Comparison of ENCODE assay signal across 21 mouse cellular contexts in the genomic region with DNA sequence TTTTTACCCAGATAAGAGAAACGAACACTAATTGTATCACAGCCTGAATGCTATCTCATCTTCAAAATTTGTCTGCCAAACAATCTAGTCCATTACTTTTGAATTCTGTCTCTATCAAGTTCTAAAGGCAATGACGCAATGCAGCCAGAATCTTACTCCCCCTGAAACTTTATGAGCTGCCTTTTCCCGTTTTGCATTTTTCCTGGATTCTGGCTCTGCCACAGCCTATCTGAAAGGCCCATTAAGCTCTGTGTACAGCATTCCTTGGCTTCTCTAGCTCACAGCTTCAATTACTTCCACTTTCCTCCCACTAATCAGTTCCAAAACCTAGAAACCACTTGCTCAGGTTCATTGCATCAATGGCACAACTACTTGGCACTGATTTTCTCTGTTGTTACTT.
DNase-seq lines count a peak whose midpoint lies in the region; ATAC-seq and TF ChIP-seq lines count a peak whose summit lies in the region.
"Had no signal": no experiment of that assay in that cellular context is flagged by ENCODE, and none has a peak within 500 bp of the region (broad histone marks: within the 10 kb centered on the region; RNA-seq: fewer than 3 reads in every experiment).

No protein-coding gene starts in this region.

- H3K4me2 ChIP-seq in kidney, postnatal 0 days (ENCODE audit: low read length) = no peak overlapping the region
- no peak overlapping the region for H3K4me2 ChIP-seq in lung, embryonic 14.5 days
- H3K4me2 ChIP-seq: embryonic facial prominence, embryonic 13.5 days; forebrain, embryonic 13.5 days; forebrain, embryonic 15.5 days had no signal

- DNase-seq in kidney, postnatal 0 days (ENCODE audit: low spot score) = peak; percentile 26
- DNase-seq in kidney, adult 18-20 months = no peak
- DNase-seq in lung, embryonic 14.5 days = peak; percentile 5
- DNase-seq in lung, adult 18-20 months = no peak
- peak; percentile 5 for DNase-seq in forelimb bud, embryonic 11.5 days (ENCODE audit: low read depth, low spot score)
- no peak for DNase-seq in urinary bladder, postnatal 36 days (ENCODE audit: low spot score in 2 of 2)
- DNase-seq: adrenal gland, adult 8-10 months; adrenal gland, postnatal 14 days; adrenal gland, postnatal 36 days; cerebellum, adult 11-12 months; cerebellum, adult 2 months; cerebellum, adult 9-10 months; cerebellum, postnatal 10 days; cerebellum, postnatal 25 days; forebrain, postnatal 0 days had no signal

- H3K27me3 ChIP-seq in kidney, postnatal 0 days (ENCODE audit: insufficient read depth, low read length) = no peaks in the 10 kb centered on the region
- H3K27me3 ChIP-seq in lung, embryonic 14.5 days (ENCODE audit: insufficient read depth, low read length) = no peaks in the 10 kb centered on the region
- H3K27me3 ChIP-seq: embryonic facial prominence, embryonic 13.5 days; forebrain, embryonic 13.5 days; forebrain, embryonic 15.5 days; Patski had no signal

- 41% methylated on average over 3 of the region's 3 CpGs for WGBS in kidney, postnatal 0 days
- 51% methylated on average over 3 of the region's 3 CpGs for WGBS in lung, embryonic 14.5 days

- no peak for TF ChIP-seq CTCF in kidney, postnatal 0 days (IDR thresholded peaks at IDR 0.05; ENCODE audit: low read depth)
- no peak for TF ChIP-seq CTCF in lung, embryonic 14.5 days (IDR thresholded peaks at IDR 0.05; ENCODE audit: low read depth)

- no peak overlapping the region for H3K4me3 ChIP-seq in kidney, postnatal 0 days (replicated peaks; ENCODE audit: low read depth, low read length)
- H3K4me3 ChIP-seq in lung, embryonic 14.5 days (ENCODE audit: low read depth, low read length) = no peak overlapping the region
- H3K4me3 ChIP-seq: embryonic facial prominence, embryonic 13.5 days; forebrain, embryonic 13.5 days; forebrain, embryonic 15.5 days had no signal

- no peak overlapping the region for H3K27ac ChIP-seq in kidney, postnatal 0 days
- H3K27ac ChIP-seq in lung, embryonic 14.5 days (ENCODE audit: low read depth) = no peak overlapping the region
- H3K27ac ChIP-seq: embryonic facial prominence, embryonic 13.5 days; forebrain, embryonic 13.5 days; forebrain, embryonic 15.5 days had no signal

- no peaks in the 10 kb centered on the region for H3K4me1 ChIP-seq in kidney, postnatal 0 days (replicated peaks; ENCODE audit: insufficient read depth, low read length)
- no peaks in the 10 kb centered on the region for H3K4me1 ChIP-seq in lung, embryonic 14.5 days (ENCODE audit: insufficient read depth)
- H3K4me1 ChIP-seq: embryonic facial prominence, embryonic 13.5 days; forebrain, embryonic 13.5 days; forebrain, embryonic 15.5 days had no signal

- H3K36me3 ChIP-seq in kidney, postnatal 0 days (ENCODE audit: insufficient read depth, low read length) = no peaks in the 10 kb centered on the region
- H3K36me3 ChIP-seq in lung, embryonic 14.5 days (ENCODE audit: insufficient read depth) = no peaks in the 10 kb centered on the region
- H3K36me3 ChIP-seq: embryonic facial prominence, embryonic 13.5 days; forebrain, embryonic 15.5 days had no signal

- H3K9me3 ChIP-seq in kidney, postnatal 0 days (replicated peaks; ENCODE audit: low read length) = no peaks in the 10 kb centered on the region
- no peaks in the 10 kb centered on the region for H3K9me3 ChIP-seq in lung, embryonic 14.5 days (ENCODE audit: low read depth, low read length)
- H3K9me3 ChIP-seq: embryonic facial prominence, embryonic 13.5 days; forebrain, embryonic 13.5 days; forebrain, embryonic 15.5 days had no signal

- no peak overlapping the region for H3K9ac ChIP-seq in kidney, postnatal 0 days (ENCODE audit: low read depth, low read length)
- no peak overlapping the region for H3K9ac ChIP-seq in lung, embryonic 14.5 days
- H3K9ac ChIP-seq: embryonic facial prominence, embryonic 13.5 days; forebrain, embryonic 13.5 days; forebrain, embryonic 15.5 days; forebrain, postnatal 0 days had no signal

- ATAC-seq in kidney, postnatal 0 days (replicated peaks; ENCODE audit: low FRiP score, low read depth) = no peak
- no peak for ATAC-seq in lung, embryonic 14.5 days (ENCODE audit: insufficient read depth)
- no peak for ATAC-seq in megakaryocyte, adult 5-6 weeks (ENCODE audit: poor library complexity, severe bottlenecking)
- ATAC-seq: activated CD4-positive, CD25-positive, alpha-beta regulatory T cell, adult 4 months; forebrain, embryonic 13.5 days; forebrain, embryonic 15.5 days; forebrain, postnatal 0 days; Patski had no signal

Comparison
In these comparisons a context has a peak if more than half of its experiments do, and no peak if none do; other contexts are left out.
1. DNase-seq: peak in kidney, postnatal 0 days (single experiment), lung, embryonic 14.5 days (single experiment) and forelimb bud, embryonic 11.5 days (single experiment); none in kidney, adult 18-20 months (single experiment), lung, adult 18-20 months (0 of 2) and urinary bladder, postnatal 36 days (0 of 2).